Mouse (Mus musculus) neural tube, embryonic 14.5 days (tissue): Measurements from ENCODE around the gene Rerg. TPM values are rescaled to one million over a fixed set of nuclear protein-coding genes. Genes with fewer than 3 reads are reported as not detected.
A peak's percentile ranks its signal among the peaks of the same experiment; 100 is the strongest.

Source experiments
- ATAC-seq: fragments of 200-750 bp; cut with Nextera tagmentation; 2 replicates; pipeline ENCODE4 v1.8.0; 2017; ENCODE audit warnings: low read depth, mild to moderate bottlenecking, moderate TSS enrichment, moderate library complexity
- H3K27ac ChIP-seq: fragments of 300-500 bp; sonication (generic); 2 replicates; pipeline ENCODE4 v1.5.1; 2014; ENCODE audit warnings: low read depth, mild to moderate bottlenecking, control low read depth, low read length, moderate library complexity, mixed read lengths
- H3K27me3 ChIP-seq: fragments of 300-500 bp; sonication (generic); 2 replicates; pipeline ENCODE4 v1.6.1; 2014; ENCODE audit warnings: low read length; ENCODE audit not compliant: control insufficient read depth, insufficient read depth
- H3K36me3 ChIP-seq: fragments of 300-500 bp; sonication (generic); 2 replicates; pipeline ENCODE4 v1.6.1; 2014; ENCODE audit warnings: low read length, mixed read lengths; ENCODE audit not compliant: control insufficient read depth, insufficient read depth
- H3K4me1 ChIP-seq: fragments of 300-500 bp; sonication (generic); 2 replicates; pipeline ENCODE4 v1.6.1; 2014; ENCODE audit warnings: low read length; ENCODE audit not compliant: control insufficient read depth, insufficient read depth
- H3K4me2 ChIP-seq: fragments of 300-500 bp; sonication (generic); 2 replicates; pipeline ENCODE4 v1.6.1; 2014; ENCODE audit warnings: mild to moderate bottlenecking, low read depth, low read length, control low read depth
- H3K4me3 ChIP-seq: fragments of 300-500 bp; sonication (generic); 2 replicates; pipeline ENCODE4 v1.5.1; 2014; ENCODE audit warnings: low read depth, low read length, control low read depth, mixed read lengths
- H3K9ac ChIP-seq: fragments of 300-500 bp; sonication (generic); replicated peaks from 2 replicates; pipeline ENCODE4 v1.6.1; 2014; ENCODE audit warnings: low read depth, mild to moderate bottlenecking, control low read depth, low read length, mixed read lengths
- H3K9me3 ChIP-seq: fragments of 300-500 bp; sonication (generic); 2 replicates; pipeline ENCODE4 v1.6.1; 2016; ENCODE audit warnings: low read length; ENCODE audit not compliant: control insufficient read depth
- WGBS: fragments of 180-500 bp; shearing (Covaris S2); extraction: QIAGEN DNeasy Blood & Tissue Kit; methylation state at CpG from one replicate; pipeline ENCODE4 v1.1.7; 2014; 5-methylcytosine and 5-hydroxymethylcytosine counted together
- polyA plus RNA-seq: library from polyadenylated mRNA; unstranded; fragments of >200 nt; fragmentation: Nextera tagmentation; extraction: Ambion mirVana; gene quantifications from 2 replicates; pipeline ENCODE4 v1.2.1, GENCODE M21; 2014

Gene Rerg
- polyA plus RNA-seq, 1 experiment from 2014 or later = 8.5 TPM

DNA sequence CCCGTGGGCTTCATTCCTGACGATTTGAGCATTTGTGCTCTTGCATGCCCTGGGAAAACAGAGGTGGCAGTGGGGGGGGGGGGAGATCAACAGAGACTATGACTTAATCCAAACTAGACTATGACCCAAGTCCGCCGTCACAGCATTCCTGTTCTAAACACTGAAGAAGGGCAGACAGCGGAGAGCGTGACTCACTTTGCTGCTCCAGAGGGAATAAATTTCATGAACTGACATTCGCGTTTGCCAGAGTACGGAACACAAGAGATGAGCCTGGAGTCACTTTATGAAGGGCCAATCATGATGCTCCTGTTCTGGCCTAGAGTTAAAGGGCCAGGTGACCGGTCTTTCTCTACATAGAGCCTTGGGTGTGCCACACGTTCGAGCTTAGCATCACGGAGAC, 93.6 kb downstream of the Rerg start:
- Histone ChIP-seq H3K4me2 (no peak overlapping the region), H3K9me3 (no peaks in the 10 kb centered on the region), H3K27ac (no peak overlapping the region), H3K4me3 (no peak overlapping the region), H3K9ac (no peak overlapping the region), H3K27me3 (no peaks in the 10 kb centered on the region), H3K36me3 (no peaks in the 10 kb centered on the region), H3K4me1 (no peaks in the 10 kb centered on the region)
- WGBS = 85% methylated on average over 13 of the region's 13 CpGs
- no peak for ATAC-seq

DNA sequence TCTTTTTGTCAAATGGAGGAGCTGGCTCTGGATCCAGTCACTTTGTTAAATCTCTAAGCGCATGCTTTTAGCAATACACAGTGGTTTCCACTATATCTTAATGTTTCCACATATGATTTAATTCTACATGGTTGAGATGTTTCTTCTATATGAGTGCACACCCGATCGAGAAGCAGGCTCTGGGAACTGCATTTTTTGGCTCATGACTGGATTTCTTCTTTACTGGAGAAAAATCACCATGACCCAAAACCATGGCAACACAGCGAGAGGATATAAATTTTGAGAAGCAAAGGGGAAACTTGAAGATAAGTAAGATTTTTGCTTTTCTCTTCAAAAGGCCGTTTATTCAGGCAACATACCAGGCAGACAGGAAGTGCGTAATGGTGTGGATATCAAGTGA, 94.1 kb downstream of the Rerg start:
- H3K27me3 ChIP-seq = no peaks in the 10 kb centered on the region
- no peaks in the 10 kb centered on the region for H3K36me3 ChIP-seq
- ATAC-seq = no peak
- WGBS = 69% methylated on average over 6 of the region's 6 CpGs
- no peaks in the 10 kb centered on the region for H3K9me3 ChIP-seq
- no peaks in the 10 kb centered on the region for H3K4me1 ChIP-seq
- no peak overlapping the region for H3K4me3 ChIP-seq
- H3K27ac ChIP-seq = no peak overlapping the region
- H3K4me2 ChIP-seq = no peak overlapping the region
- no peak overlapping the region for H3K9ac ChIP-seq

DNA sequence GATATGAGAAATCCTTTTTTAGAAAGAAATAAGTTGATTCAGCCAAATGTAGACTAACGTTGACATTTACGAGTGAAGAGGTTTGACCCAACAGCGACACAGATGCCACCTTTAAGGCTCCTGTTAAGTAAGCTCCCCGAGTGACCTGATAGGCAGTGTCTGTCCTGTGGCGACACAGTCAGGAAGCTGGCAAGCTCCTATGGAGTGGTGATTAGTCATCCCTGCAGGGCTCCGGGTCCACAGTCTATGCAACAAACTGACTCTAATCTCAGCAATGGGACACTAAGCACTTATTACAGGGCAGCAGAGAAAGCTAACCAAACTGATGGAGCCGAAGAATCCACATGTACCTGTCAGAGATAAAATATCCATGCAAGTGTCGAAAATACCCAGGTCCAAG, 98.0 kb downstream of the Rerg start:
- Histone ChIP-seq H3K9ac (no peak overlapping the region), H3K9me3 (no peaks in the 10 kb centered on the region), H3K27ac (no peak overlapping the region), H3K4me3 (no peak overlapping the region), H3K27me3 (no peaks in the 10 kb centered on the region), H3K4me2 (no peak overlapping the region), H3K36me3 (no peaks in the 10 kb centered on the region), H3K4me1 (no peaks in the 10 kb centered on the region)
- 70% methylated on average over 8 of the region's 8 CpGs for WGBS
- ATAC-seq = no peak

DNA sequence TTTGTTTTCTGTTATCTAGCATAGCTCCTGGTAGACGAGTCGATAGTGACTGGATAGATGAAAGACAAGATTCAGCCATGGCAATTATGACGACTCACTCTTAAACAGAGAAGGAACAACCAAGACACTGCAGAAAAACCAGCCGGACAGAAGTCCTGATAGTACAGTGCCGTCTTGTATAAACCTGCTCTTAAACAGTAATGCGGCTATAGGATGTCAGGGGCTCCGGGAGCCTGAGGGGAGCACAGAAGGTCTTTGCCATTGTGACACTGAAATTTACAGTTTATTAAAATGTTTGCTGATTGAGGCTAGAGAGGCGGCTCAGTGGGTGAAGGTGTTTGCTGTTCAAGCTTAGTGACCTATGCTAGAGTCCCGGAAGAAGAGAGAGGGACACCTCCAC, 98.8 kb downstream of the Rerg start:
- H3K4me3 ChIP-seq = no peak overlapping the region
- 92% methylated on average over 9 of the region's 9 CpGs for WGBS
- H3K4me1 ChIP-seq = no peaks in the 10 kb centered on the region
- no peak overlapping the region for H3K4me2 ChIP-seq
- no peaks in the 10 kb centered on the region for H3K27me3 ChIP-seq
- H3K9me3 ChIP-seq = no peaks in the 10 kb centered on the region
- no peak for ATAC-seq
- H3K36me3 ChIP-seq = no peaks in the 10 kb centered on the region
- no peak overlapping the region for H3K27ac ChIP-seq
- no peak overlapping the region for H3K9ac ChIP-seq

DNA sequence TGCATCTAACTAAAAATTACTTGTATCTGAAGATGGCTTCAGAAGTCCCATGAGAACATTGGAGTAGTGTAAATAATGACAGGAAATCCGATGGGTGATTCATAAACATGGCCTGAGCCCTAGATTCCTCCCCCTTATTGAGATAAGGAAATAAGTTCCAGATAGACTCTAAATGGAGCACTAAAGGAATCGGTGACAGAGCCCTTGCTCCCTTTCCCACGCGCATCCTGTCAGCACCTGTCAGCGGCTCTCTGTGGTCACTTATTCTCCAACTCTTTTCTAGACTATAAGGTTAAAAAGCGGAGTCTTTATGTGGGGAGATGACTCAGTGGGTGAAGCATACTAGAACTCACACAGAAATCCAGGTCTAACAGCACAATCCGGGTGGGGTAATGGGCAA, 104.8 kb downstream of the Rerg start:
- Histone ChIP-seq H3K9me3 (no peaks in the 10 kb centered on the region), H3K9ac (no peak overlapping the region), H3K36me3 (no peaks in the 10 kb centered on the region), H3K27ac (no peak overlapping the region), H3K4me3 (no peak overlapping the region), H3K27me3 (no peaks in the 10 kb centered on the region), H3K4me2 (no peak overlapping the region), H3K4me1 (no peaks in the 10 kb centered on the region)
- 85% methylated on average over 7 of the region's 7 CpGs for WGBS
- no peak for ATAC-seq

DNA sequence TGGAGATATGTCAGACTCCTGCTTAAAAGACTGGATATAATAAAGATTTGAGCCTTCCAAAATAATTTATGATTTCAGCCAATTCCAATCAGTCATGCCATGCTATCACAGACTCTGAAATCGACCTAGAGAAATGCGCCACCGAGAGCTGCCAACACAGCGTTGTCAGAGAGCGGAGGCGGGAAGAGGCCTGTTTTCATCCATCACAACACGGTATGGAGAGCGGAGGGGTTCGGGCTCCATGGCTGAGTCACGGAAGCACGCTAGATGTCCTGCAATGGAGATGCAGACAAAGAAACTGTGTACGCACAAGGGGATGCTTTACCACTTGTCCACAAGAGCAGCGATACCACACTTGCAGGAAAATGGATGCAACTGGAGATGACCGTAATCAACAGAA, 105.5 kb downstream of the Rerg start:
- WGBS = 75% methylated on average over 14 of the region's 14 CpGs
- no peak overlapping the region for H3K27ac ChIP-seq

DNA sequence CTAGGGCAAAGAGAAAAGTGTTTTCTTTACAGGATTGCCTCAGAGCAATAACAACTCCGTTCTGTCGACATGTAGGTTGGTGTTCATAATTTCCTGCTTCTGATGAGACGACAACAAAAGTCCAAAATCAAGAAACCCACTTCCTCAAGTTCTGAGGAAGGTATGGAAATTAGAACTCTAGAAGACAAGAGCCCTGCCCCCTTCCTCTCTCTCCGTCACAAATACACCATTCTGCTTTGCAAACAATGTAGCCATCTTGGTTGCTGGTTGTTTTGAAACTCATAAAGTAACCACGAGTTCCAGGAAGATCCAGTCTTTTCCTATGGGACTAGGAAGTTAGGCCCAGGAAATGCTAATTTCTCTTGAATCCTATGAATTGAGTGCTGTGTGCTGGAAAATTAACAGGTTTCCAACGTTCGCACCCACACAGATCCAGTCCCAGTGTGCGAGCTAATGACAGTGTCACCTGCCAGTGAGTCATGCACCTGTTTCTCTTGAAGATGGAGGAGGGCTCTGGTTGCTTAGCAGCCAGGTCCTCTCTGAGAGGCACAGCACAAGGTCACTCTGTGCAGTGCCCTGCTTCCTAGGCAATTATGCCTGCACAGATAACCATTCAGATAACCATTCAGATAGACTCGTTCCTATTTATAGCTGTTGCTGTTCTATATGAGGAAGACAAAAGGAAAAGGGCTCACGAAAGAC, 106.9 kb downstream of the Rerg start:
- Histone ChIP-seq H3K9ac (no peak overlapping the region), H3K36me3 (no peaks in the 10 kb centered on the region), H3K27me3 (no peaks in the 10 kb centered on the region), H3K4me1 (no peaks in the 10 kb centered on the region), H3K4me3 (no peak overlapping the region), H3K27ac (no peak overlapping the region), H3K9me3 (no peaks in the 10 kb centered on the region), H3K4me2 (no peak overlapping the region)
- WGBS = 57% methylated on average over 10 of the region's 10 CpGs
- ATAC-seq = peak; percentile 74; the same call in 1 of the 2 replicates

More for the DNA sequence above, 105.5 kb downstream of the Rerg start:
- Histone ChIP-seq H3K36me3 (no peaks in the 10 kb centered on the region), H3K27me3 (no peaks in the 10 kb centered on the region), H3K4me1 (no peaks in the 10 kb centered on the region), H3K9me3 (no peaks in the 10 kb centered on the region), H3K9ac (no peak overlapping the region), H3K4me3 (no peak overlapping the region), H3K4me2 (0 out of 2 replicates have a peak overlapping the region, but pooled peaks have one; percentile 14)
- no peak for ATAC-seq

DNA sequence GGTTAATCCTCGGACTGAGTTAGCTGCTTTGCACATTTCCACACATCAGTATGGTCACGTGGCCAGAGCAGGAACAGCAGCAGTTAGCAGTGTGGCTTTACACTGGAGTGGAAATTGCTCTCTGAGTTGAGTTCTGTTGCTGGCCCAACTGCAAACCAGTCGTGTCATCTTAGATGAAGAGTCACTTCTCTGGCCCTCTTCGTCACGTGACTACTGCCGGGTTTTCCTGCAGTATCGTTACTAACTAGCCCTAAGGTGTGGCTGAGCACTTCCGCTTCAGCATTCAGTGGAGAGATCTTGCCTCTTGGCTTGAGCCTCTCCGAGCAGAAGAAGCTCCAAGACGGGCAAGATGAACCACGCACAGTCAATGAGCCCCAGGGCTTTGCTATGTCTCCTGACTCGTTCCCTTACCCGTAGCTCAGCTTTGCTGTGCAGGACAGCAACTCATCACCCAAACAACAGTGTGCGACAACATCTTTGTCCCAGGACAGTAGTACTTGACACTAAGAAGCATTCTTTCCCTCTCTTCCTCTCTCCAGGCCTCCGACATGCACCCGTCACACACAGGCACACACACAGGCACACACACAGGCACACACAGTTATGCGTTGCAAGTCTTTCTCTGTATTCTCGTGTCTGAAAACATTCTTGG, 108.3 kb downstream of the Rerg start:
- Histone ChIP-seq H3K4me2 (no peak overlapping the region), H3K9me3 (no peaks in the 10 kb centered on the region), H3K9ac (no peak overlapping the region), H3K27me3 (no peaks in the 10 kb centered on the region), H3K4me3 (no peak overlapping the region), H3K4me1 (no peaks in the 10 kb centered on the region), H3K36me3 (no peaks in the 10 kb centered on the region), H3K27ac (no peak overlapping the region)
- whole genome bisulfite sequencing = 86% methylated on average over 18 of the region's 18 CpGs
- ATAC-seq = no peak

DNA sequence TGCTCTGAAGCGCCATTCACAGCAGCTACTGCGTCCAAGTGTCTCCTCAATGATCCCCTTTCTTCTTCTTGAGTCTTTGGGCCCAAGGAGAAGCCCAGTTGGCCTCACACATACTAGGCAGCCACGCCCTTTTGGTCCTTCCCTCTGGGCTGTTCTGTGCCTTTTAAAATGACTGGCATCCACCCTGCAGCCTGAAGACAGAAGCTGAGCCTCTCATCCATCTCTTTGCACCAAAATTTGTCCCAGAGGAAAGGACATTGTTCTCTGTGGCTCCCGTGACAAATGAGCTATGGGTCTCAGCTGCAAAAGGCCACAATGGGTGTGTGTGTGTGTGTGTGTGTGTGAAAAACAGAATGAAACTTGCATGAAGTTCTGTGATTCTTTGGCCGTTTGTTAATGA, 109.7 kb downstream of the Rerg start:
- 53% methylated on average over 5 of the region's 5 CpGs for WGBS
- H3K4me1 ChIP-seq = no peaks in the 10 kb centered on the region
- H3K9ac ChIP-seq = no peak overlapping the region
- no peaks in the 10 kb centered on the region for H3K9me3 ChIP-seq
- no peaks in the 10 kb centered on the region for H3K36me3 ChIP-seq
- H3K4me2 ChIP-seq = no peak overlapping the region
- no peak for ATAC-seq
- no peaks in the 10 kb centered on the region for H3K27me3 ChIP-seq
- no peak overlapping the region for H3K27ac ChIP-seq
- H3K4me3 ChIP-seq = no peak overlapping the region
